Mouse (Mus musculus): ENCODE data around the gene Galnt12. TPM values are rescaled to one million over a fixed set of nuclear protein-coding genes. Genes with fewer than 3 reads are reported as not detected.
"Not testable (repeated sequence)": the region's sequence is repeated elsewhere in the genome, so short reads cannot be mapped to it uniquely, and the experiment has no call there.

Galnt12 gene
- 1 to 10 TPM; 1.2 TPM for total RNA-seq (2021)

DNA sequence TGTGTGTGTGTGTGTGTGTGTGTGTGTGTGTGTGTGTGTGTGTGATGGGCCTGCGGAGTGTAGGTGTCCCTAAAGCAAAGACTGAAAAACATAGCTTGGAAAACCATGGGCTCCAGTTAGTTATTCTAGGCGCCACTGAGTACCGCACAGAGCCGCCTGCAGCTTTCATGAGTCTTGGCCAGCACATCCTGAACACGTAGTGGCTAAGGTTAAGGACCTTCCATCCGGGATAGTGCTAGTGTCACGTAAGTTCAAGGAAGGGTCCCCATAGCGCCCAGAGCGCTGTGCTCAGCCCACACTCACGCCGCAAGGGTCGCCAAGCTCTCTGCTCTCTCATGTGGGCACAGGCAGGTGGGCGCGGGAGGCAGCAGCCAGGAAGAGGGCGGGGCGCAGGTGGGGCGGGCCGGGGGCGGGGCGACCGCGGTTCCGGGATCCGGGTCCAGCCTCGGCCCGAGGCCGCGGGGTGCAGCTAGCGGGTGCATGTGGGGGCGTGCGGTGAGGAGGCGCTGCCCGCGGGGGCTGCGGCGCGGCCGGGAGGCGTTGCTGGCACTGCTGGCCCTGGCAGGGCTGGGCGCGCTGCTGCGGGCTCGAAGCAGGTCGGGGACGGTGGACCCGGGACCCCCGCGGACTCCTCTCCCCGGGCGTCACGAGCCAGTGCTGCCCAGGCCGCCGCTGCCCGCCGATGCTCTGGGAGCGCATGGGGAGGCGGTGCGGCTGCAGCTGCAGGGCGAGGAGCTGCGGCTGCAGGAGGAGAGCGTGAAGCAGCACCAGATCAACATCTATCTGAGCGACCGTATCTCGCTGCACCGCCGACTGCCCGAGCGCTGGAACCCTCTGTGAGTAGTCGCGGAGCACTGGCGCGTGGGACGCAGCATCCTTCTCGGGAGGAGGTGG, at the start of gene Galnt12:
Galnt12 (plus strand) TSS at position 417 of the 894 bp plus-strand sequence.
- DNase-seq = peak in 1 of 2 experiments; percentile 23

DNA sequence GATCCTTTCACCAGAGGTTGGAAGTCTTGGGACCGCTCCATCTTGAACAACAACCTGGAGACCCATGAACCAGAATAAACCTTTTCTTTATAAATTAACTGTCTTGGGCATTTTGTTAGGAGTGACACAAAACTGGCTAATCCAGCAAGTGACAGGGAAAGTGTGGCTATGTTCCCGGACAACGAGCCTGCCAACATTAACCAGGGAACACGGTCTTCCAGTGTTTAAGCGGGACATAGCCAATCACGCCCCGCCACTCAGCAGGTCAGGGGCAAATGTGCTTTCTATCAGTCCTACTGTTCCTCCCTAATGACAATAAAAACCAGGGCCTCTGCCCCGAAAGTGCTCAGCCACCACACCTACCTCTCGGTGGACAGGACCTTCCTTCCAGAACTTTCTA, 47.8 kb upstream of the Galnt12 start:
- DNase-seq = no peak

DNA sequence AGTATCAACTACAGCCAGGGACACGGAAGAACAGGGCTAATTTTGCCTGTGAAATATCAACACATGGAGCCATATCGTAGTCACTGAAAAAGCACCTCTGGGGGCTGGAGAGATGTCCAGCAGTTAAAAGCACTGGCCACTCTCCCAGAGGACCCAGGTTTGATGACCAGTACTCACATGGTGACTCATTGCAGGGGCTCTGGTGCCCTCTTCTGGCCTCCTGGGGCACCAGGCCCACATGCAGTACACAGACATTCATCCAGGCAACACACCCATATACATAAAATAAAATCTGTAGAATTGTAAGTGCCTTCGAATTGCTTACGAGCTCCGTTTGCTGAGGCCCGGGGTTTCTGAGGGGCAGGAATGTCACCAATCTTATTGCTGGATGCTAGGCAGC, 44.7 kb upstream of the Galnt12 start:
- no peak for DNase-seq

DNA sequence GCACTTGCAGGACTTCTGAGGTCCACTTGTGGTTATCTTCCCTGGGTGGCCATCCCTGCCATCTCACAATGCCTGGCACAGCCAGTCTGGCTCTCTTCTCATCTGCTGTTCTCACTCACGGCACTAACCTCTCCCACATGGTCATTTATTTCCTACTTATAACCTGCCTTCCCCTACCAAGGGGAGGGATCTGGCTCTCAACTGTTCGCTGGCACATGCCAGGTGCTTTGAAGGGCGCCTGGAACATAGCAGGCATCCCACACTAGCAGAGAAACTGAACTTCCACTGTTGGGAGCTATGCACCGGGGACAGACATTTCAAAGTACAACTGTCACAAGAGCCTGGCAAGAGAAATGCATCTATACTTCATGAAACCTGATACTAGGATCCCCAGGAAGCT, 43.9 kb upstream of the Galnt12 start:
- DNase-seq = no peak

DNA sequence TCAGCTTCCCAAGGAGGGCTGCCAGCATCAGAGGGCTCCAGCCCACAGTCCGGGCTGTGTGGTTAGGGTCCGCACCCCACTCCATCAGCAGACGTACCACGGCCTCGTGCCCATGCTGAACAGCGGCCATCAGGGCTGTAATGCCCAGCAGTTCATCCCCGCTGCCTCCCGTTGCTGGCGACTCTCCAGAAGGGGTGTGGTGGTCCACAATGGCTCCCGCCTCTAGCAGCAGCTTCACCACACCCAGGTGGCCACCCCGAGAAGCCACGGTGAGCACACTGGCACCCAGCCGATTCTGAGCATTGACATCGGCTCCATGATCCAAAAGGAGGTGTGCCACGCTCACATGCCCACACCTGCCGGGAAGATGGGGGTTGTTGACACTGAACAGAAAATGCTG, 42.5 kb upstream of the Galnt12 start:
- no peak for DNase-seq

DNA sequence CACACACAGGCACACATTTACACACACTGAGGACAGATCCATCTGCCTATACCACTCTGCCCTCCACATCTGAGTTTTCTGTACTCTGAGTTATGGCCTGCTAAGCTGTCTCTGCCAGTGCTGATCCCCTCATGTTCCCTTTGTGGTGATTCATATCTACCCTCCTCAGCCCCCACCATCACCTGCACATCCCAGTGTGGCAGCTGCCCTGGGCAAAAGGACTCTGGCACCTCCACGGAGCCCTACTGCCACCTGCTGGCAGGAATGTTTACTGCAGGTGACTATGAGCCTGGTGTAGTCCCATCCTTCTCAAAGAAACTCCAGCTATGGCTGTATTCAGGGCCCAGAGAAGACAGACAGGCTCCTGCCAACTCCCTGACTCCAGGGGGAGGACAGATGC, 41.5 kb upstream of the Galnt12 start:
- DNase-seq = peak; percentile 86 to 90

DNA sequence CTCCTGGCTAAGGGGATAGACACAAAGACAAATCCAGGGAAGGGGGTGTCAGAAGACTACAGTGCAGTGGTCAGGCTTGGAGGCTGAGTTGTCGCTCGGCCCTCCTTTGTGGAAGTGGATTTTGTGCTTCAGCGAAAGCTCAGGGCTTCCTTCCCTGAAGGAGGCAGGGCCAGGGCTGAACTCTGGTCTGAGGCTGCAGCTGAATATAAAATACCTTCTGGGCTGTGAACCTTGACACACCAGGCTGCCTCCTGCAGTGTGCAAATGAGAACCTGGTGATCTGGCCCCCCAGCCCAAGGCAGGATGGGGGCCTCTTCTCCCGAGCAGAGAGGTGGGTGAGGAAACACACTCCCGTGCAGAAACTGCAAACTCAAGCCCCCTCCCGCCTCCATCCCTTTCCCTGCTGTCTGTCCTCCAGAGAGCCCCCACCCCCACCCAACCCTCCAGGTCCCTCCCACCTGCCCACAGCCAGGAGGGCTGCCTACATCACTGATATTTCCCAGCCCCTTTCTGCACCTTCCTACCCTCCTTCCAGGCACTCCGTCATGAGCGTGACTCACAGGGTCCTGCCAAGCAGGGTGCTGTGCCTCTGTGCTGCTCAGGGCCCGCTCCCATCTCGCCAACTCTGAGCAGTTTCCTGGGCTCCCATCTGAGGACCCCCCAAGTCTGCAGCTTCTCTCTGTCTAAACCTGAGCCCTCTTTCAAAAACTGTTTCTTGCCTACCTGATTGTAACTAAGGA, 40.9 kb upstream of the Galnt12 start:
- no peak for DNase-seq

DNA sequence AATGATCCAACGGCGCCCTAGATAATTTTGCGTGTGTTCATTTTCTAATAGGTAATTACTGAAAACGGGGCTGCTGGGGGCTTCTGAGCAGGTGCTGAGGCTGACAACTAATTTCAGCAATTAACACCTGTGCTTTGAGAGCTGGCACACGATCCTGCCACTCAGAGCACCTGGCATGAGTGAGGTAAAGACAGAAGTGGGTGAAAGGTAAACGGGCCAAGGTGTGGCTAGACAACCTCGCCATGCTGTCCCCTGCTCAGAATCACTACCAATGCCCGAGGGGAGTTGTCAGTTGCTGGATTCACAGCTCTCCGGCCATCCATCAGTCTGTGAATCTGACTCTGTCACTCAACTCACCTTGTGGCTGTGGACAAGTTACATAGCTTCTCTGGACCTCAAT, 39.8 kb upstream of the Galnt12 start:
- DNase-seq = no peak

DNA sequence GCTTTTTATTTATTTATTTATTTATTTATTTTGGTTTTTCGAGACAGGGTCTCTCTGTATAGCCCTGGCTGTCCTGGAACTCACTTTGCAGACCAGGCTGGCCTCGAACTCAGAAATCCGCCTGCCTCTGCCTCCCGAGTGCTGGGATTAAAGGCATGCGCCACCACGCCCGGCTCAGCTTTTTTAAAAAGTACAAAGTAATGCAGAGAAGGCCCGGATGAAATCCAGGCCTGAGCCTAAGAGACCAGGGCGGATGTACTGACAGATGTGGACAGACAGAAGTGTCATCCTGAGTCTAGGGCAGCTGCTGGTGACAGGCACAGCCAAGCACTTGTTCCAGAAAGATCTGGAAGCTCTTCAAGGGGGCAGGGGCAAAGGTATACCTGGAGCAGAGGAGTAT, 36.5 kb upstream of the Galnt12 start:
- DNase-seq = not testable (repeated sequence)

DNA sequence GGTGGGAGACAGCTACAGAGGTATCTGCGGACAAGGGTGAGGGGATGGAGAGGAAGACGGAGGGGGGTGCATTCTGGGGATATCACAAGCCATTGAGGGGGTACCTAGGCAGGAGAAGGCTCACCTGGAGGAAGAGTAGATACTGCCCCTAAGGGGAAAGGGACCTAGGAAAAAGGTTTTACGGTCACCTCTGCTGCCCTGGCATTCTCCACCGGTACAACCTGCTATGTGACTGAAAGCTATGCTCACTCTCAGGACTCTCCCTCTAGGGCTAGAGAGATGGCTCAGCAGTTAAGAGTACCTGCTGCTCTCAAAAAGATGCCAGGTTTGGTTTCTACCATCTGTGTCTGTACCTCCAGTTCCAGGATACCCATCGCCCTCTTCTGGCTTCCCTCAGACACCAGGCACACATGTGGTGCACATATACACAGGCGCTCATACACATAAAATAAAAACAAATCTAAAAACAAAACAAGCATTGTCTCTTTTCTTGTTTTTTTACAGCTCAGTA, 36.1 kb upstream of the Galnt12 start:
- DNase-seq = no peak

DNA sequence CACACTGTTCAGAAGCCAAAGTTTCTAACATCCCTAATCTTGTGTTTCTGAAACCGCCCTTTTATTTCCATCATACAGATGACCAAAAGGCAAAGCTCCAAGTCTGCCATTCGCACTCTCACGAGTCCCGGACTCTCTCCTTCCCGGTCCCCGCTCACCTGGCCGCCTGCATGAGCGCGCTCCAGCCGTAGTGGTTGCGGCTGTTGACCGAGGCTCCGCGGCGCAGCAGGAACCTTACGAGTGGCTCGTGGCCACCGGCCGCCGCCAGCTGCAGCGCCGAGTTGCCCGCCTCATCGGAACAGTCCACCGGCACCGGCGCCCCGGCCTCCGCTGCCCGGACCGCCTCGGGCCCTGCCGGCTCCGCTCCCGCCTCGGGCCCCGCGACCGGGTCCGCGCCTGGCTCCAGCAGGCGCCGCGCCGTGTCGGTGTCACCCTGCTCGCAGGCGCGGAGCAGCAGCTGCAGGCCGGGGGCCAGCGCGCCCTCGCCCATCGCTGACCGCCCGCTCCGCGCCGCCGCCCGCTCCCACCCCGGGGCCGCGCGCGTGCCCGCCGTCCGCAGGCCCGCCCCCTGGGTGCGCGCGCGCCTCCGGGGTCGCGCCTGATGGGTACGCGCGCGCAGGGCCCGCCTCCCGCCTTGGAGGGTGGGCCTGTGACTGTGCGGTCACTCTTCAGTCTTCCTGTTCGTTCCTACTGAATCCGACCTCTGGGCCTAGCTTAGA, 34.8 kb upstream of the Galnt12 start, which contains the start of gene Anks6:
Anks6 (minus strand) TSS at position 637 of the 719 bp plus-strand sequence.
- DNase-seq = peak; percentile 74 to 75

DNA sequence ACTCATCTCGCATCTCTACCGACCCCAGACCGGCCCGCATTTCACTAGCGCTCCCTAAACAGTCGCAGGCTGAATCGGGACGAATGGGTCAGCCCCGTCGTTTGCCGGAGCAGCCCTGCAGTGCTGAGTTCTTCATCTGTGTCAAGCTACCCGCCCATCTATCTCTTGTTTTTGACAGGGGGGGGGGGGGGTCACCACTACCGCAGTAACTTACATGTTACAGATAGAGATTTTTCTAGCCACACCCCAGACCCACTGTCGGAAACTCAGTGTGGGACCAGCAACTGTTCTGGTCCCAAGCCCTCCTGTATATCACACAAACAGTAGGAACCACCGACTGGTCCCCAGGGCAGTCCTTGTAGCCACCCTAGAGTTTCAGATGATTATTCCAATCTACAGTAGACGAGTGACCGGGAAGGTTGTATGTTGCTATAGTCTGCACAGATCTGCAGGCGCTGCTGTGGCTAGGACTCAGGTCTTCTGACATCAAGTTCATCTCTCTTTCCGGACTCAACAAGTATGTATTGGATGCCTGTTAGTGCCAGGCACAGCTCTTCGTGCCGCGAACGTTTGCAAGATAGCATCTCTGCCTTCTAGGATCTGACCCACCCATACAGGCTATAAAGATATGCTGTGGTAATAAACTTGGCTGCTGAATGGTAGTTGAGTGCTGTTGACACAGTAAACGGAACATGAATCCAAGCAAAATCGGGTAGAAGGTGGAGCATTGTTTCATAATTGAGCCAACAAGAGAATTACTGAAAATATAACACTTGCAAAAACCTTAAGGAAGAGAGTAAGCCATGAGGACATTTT, 34.0 kb upstream of the Galnt12 start:
- no peak for DNase-seq

DNA sequence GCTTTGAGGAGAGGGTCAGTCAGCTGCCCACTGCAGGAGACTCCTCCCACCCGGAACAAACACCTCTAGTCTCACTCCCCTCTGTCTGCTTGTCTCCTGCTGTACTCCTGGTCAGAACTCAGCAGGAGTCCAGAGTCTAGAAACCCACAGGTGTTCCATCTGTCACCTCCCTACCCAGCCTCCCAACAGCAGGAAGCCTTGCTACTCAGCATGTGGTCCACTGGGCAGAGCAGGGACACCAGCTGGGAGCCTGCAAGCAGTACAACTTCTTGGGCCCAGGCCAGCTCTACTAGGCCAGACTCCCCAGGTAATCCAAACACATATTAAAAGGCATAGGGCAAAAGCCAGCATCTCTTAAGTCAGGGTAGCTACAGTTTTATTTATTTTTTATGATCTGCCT, 30.8 kb upstream of the Galnt12 start:
- no peak for DNase-seq

DNA sequence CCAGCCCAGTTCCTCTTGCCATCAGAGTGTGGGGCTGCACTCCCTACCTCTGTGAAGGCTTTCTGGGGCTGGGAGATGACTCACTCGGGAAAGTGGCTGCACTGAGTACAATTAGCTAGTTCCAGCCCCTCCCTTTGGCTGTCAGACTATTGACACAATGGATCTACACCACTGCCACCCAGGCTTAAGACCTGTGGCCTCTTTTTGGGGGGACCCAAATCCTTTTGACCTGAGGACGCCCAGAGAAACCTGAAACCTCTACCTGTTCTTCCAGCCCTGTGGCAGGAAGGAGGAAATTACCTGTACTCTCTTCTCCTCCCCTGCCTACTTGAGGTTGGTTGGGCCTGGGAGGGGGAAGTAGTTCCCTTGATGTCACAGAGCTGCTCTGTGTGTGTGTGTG, 16.7 kb upstream of the Galnt12 start:
- no peak for DNase-seq

DNA sequence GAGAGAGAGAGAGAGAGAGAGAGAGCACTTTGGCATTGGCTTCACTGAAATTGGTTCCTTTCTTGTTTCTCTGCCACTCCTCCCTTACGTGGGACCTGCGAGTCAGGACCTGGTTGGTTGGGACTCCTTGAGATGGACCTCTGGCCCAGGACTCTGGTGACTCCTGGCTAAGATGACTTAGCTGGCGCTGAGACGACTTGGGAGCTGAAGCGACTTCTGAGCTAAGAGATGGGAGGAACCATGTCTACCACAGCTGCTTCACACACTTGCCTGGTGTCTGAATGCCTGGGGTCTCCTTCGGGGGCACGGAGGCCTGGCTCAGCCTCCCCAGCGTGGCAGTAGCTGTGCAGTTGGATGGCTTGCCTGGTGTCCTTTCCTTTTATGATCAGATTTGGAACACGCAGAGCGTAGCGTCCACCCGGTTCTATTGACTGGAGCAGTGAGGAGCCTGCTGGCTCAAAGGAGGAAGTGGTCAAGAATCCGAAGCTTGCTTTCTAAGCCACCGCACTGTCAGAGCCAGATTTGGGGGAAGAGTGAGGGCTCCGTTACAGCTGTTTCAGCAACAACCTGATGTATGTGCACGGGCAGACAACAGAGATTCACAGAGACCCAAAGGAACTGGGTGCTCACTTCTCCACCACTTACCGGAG, 11.6 kb upstream of the Galnt12 start:
- no peak for DNase-seq

DNA sequence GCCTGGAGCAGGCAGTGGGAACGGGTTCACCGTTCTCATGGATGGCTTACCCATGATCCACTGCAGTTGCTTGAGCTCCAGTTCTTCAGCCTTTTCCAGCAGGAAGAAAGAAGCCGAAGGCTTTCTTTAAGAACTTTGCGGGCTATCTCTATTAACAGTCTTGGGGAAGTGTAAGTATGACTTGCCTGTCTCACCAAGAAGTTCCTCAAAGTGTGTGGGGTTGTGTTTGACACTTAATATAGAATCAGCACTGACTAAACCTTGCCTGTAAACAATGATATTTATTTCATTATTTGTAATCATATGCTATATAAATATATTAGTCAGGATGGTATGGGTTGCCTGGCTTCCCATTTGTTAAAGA, 11.1 kb upstream of the Galnt12 start:
- DNase-seq = no peak

DNA sequence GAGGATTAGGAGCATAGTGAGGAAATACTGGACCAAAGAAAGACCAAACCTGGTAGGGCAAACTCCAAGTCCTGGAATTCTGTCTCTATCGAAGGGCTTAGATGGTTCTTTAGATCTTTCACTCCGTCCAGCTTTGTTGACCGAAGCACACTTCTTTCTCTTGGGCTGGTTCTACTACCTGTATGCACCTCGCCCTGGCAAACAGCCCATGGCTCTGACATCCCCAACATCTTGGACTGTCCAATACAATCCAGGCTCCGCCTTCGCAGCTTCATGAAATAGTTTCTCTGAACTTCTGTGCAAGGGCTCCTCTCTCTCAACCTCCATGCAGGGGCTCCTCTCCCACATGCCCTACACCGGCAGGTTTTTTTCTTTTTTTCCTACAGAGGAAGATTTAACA, 7.9 kb upstream of the Galnt12 start:
- no peak for DNase-seq

DNA sequence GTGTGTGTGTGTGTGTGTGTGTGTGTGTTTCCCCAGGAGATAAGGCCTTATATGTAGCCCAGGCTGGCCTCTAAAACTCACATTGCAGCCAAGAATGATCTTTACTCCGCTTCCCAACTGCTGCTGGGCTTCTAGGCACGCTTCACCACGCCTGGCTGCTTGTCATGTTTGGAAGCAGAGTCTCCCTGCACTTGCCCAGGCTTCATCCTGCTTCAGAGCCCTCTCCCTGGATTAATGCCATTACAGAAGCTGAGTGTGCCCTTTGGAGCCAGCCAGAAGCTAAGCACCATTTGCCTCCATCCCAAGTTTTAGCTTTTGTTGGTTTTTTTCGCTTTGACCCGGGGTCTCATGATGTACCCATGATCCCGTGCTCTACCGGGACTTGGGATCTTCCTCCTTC, 3.0 kb upstream of the Galnt12 start:
- DNase-seq = no peak

DNA sequence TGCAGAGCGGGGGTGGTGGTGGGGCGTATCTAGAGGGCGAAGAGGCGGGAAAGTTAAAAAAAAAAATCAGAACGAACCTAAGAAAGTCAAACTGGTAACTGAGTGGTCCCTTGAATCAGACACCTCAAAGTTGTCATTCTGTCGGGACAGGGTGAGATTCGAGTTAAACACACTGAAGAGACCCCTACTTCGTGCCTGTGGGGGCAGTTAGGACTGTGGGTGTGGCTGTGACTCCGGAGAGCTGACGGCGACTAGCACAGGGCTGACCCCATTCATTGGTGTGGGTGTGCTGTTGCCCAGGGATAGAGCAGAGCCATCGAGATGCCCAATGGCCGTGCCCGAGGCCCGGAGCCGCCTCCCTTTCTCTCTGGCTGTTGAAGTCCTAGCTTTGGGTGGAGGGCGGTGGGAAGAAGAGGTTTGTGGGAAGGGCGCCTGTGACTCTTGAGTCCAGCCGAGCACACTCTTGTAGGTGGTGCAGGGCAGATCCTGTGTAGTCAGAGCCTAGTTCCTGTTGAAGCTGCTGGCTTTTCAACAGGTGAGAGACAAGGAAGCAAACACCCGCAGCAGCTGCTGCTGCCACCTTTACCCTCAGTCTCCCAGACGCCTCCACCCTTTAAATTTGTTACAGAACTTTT, 795 bp downstream of the Galnt12 start:
- no peak for DNase-seq

DNA sequence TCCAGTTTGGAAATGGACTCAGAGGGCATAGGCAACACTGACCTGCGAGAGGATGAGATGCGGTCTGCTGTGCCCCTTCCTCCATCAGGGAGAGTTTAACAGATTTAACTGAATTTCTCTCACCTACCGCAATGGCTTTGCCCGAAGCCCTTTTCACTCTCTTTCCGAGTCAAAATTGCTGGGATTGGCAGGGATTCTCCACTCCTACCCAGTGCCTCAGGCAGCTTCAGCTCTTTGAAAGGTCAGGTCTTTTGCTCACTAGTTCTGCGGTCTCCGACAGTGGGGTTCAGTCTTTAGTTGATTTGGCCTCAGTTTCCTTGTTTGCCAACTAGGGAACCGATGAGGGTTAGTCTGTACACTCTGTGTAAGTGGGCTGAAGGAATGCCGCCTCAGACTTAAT, 1.5 kb downstream of the Galnt12 start:
- DNase-seq = no peak

DNA sequence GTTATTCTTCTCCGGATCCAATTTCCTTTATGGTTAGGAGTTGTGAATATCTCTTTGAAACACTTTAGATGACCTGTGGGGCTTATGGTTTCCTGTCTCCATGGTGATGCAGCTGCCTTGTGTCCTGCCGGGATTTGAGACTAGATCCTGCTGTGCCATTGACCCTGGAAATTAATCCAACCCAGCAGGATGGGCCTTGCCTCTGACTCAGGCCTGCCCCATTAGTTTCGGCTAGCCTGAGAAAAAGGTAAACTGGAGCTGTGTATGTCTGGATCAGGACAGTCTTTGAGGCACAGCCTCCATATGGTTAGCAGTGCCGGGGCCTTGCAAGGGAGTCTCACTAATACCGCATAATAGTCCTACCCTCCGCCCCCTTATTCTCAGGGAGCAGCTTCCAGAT, 1.9 kb downstream of the Galnt12 start:
- DNase-seq = no peak

Measured in layer of hippocampus, postnatal 36 days (tissue).